Mouse (Mus musculus) small intestine, adult 2 months (tissue): Measurements from ENCODE around the gene Cers6. TPM values are rescaled to one million over a fixed set of nuclear protein-coding genes. Genes with fewer than 3 reads are reported as not detected.

ENCODE experiments used
- H3K27ac ChIP-seq: fragments of 200-500 bp; 2 replicates; pipeline ENCODE4 v1.5.1; 2012; ENCODE audit warnings: low read depth, low read length, control low read depth, inconsistent platforms; ENCODE audit not compliant: insufficient read depth
- H3K27me3 ChIP-seq: fragments of 200-500 bp; 2 replicates; pipeline ENCODE4 v1.6.1; 2012; ENCODE audit warnings: mild to moderate bottlenecking, moderate library complexity, low read length, inconsistent platforms; ENCODE audit not compliant: control insufficient read depth, insufficient read depth
- H3K36me3 ChIP-seq: fragments of 200-500 bp; 2 replicates; pipeline ENCODE4 v1.6.1; 2012; ENCODE audit warnings: mild to moderate bottlenecking, low read length, control low read depth, inconsistent platforms; ENCODE audit not compliant: control insufficient read depth, insufficient read depth
- H3K4me1 ChIP-seq: fragments of 200-500 bp; 2 replicates; pipeline ENCODE4 v1.6.1; 2012; ENCODE audit warnings: low read length, inconsistent platforms, mixed read lengths; ENCODE audit not compliant: control insufficient read depth, insufficient read depth, insufficient read length
- H3K4me3 ChIP-seq: fragments of 200-500 bp; 2 replicates; pipeline ENCODE4 v1.5.1; 2012; ENCODE audit warnings: low read depth, mild to moderate bottlenecking, control low read depth, inconsistent platforms, low read length, moderate library complexity
- CTCF ChIP-seq: fragments of 200-500 bp; IDR thresholded peaks from 2 replicates; pipeline ENCODE4 v1.5.1; 2012; ENCODE audit warnings: low read depth, mild to moderate bottlenecking, control low read depth, inconsistent platforms, low read length, moderate library complexity, mixed read lengths; ENCODE audit not compliant: insufficient replicate concordance, insufficient read length; ENCODE audit errors: extremely low read depth
- POLR2A ChIP-seq: fragments of 200-500 bp; IDR thresholded peaks from 2 replicates; pipeline ENCODE4 v1.6.1; 2012; ENCODE audit warnings: low read depth, mild to moderate bottlenecking, control low read depth, inconsistent platforms, low read length, moderate library complexity
- WGBS: fragments of 180-500 bp; shearing (Covaris S2); methylation state at CpG from one replicate; pipeline ENCODE4 v1.1.7; 2018; 5-methylcytosine and 5-hydroxymethylcytosine counted together
- polyA plus RNA-seq: library from polyadenylated mRNA; depleted of rRNA; stranded (reverse); fragments of >200 nt; gene quantifications from 2 replicates; pipeline ENCODE4 v1.2.3, GENCODE M21; 2012

Cers6 gene
- polyA plus RNA-seq, 1 experiment: 19.4 TPM

DNA sequence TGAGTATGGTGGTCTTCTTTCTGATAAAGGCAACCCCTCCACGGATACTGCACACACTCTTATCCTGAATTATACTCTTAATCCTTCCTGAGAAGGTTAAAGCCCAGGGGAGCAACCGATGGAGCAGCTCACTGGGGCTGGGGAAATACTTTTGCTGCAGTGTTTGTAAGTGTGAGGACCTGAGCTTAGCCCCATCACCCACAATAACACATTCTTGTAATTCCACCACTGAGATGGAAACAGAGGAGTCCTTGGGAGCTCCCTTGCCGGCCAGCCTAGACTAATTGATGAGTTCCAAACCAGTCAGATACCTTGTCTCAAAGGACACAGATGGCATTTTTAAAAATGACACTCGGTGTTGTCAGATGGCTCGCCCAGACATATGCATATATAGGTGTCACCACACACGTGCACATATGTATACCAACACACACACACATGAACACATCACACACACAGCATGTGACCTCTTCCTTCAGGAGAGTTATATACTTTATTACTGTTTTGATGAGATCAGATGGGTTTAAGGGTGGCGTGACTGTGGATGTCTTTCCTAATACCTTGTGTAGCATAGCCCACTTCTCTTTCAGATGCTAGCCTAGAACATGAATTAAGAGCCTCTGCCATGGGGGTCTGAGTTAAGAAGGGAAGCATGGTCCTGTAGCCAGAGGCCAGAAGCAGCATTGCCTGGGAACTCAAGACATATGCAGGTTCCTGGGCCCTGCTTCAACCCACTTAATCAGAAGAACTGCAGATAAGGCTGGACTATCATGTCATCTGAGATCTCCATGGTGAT, 210.4 kb downstream of the Cers6 start:
- H3K4me3 ChIP-seq: no peak overlapping the region
- peaks cover 10% of the 10 kb centered on the region for H3K36me3 ChIP-seq
- no peak for TF ChIP-seq POLR2A
- no peak for TF ChIP-seq CTCF
- H3K27me3 ChIP-seq: no peaks in the 10 kb centered on the region
- H3K4me1 ChIP-seq: no peaks in the 10 kb centered on the region
- 72% methylated on average over 7 of the region's 7 CpGs for WGBS
- no peak overlapping the region for H3K27ac ChIP-seq

DNA sequence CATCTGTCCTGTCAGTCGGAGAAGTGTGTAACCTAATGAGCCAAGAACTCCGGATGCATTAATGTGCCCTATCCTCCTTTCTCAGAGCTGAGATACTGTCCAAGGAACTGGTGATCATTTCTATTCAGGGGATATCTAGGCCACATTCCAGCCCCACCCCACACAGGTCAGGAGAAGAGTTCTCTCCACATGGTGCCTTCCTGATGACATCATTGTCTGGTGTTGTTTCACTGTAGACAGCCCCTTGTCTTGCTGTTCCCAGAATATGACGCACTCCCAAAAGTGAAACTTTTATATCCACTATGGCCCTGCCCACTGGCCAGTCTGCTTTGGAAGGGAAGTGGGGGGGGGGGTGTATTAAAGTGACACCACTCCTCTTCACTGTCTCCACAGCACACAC, 215.9 kb downstream of the Cers6 start:
- no peak overlapping the region for H3K4me3 ChIP-seq
- 73% methylated on average over 3 of the region's 3 CpGs for WGBS
- no peaks in the 10 kb centered on the region for H3K4me1 ChIP-seq
- H3K27me3 ChIP-seq: no peaks in the 10 kb centered on the region
- TF ChIP-seq CTCF (no peak), POLR2A (no peak)
- no peak overlapping the region for H3K27ac ChIP-seq
- peaks cover 19% of the 10 kb centered on the region for H3K36me3 ChIP-seq

DNA sequence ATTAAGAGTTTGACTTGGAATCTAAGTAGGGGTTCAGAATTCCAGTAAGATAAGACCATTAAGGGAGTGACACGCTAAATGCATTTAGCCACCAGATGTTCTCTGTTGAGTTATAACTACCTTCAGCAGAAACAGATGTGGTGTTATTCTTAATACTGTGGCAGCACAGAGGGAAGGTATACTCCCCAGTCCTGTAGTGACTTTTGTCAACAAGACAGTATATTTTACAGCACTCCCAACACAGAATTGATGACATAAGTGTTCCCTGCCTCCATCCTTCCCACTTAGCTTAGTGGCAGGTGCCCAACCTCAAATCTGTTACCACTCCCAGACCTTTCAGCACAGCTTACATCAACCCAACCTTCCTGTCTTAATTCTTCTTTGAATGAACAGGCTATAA, 219.5 kb downstream of the Cers6 start:
- Histone ChIP-seq H3K4me1 (no peaks in the 10 kb centered on the region), H3K27ac (no peak overlapping the region), H3K36me3 (peaks cover 26% of the 10 kb centered on the region), H3K27me3 (no peaks in the 10 kb centered on the region), H3K4me3 (no peak overlapping the region)
- TF ChIP-seq CTCF: no peak
- TF ChIP-seq POLR2A: no peak
- 78% methylated on average over 1 of the region's 1 CpGs for WGBS

DNA sequence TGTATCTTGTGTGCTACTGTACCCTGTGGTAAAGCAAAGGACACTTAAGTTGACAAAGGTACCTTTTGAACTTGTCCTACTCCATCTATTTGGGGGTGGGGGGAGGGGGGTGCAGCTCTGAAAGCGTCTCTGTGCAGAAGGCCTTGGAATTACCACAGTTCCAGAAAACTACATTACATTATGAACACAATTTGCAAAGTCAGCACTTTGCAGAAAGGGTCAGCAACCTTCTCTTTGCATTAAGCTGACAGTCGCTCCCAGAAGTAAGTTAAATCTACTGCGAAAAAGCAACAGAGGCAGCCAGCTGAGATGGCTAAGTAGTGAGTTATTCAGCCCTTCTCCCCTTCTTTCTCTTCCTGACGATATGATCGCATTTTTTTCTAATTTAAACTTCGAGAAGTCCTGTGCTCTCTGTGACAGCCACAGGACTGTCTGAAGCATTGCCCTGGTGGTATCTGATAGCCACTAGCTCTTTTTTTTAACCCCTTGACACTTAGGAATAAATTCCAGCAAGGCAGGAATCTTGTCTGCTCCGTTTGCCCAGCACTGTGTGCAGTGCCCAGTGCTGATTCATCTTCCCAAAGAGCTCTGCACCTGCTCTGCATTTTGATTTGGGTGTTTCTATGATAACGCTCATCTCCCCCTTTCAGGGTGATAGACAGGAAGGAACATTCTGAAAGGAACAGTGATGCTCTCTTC, 221.4 kb downstream of the Cers6 start:
- H3K27ac ChIP-seq: no peak overlapping the region
- no peaks in the 10 kb centered on the region for H3K27me3 ChIP-seq
- no peak overlapping the region for H3K4me3 ChIP-seq
- peaks cover 22% of the 10 kb centered on the region for H3K36me3 ChIP-seq
- no peaks in the 10 kb centered on the region for H3K4me1 ChIP-seq
- TF ChIP-seq POLR2A (no peak), CTCF (no peak)
- 87% methylated on average over 8 of the region's 8 CpGs for WGBS

DNA sequence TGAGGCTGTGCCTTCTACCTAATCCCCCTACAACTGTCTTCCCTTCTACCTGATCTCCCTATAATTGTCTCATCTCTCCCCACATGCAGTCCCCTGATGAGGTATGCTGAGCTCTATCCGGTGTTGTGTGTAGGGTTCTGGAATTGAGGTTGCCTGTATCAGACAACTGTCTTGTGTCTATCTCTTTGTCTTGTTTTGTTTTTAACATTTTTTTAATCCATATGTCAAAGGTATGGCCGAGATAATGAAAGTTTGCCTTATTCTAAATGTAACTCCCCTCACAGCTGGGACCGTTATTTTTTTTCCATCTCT, 221.9 kb downstream of the Cers6 start:
- Histone ChIP-seq H3K4me3 (no peak overlapping the region), H3K27me3 (no peaks in the 10 kb centered on the region), H3K36me3 (peaks cover 25% of the 10 kb centered on the region), H3K27ac (no peak overlapping the region), H3K4me1 (no peaks in the 10 kb centered on the region)
- TF ChIP-seq POLR2A (no peak), CTCF (no peak)
- 93% methylated on average over 3 of the region's 3 CpGs for WGBS

DNA sequence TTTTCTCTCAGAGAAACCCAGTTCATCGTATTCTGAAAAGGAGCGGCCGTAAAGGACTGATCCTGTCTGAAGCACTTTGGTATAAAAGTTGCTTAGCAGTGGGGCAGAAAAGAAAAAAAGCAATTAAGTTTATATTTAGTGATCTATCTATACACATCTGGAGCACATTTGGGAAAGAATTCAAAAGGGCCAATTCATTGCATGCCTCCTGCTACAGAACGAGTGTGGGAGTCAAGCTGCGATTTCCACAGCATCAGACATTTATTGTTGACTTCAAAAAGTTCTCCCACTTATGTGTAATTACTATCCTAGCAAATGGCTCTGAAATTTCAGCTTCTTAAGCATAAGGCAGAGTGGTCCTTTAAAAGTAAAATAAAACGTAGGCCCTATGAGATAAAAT, 223.2 kb downstream of the Cers6 start:
- Histone ChIP-seq H3K27me3 (no peaks in the 10 kb centered on the region), H3K4me1 (no peaks in the 10 kb centered on the region), H3K4me3 (no peak overlapping the region), H3K36me3 (peaks cover 22% of the 10 kb centered on the region), H3K27ac (no peak overlapping the region)
- TF ChIP-seq POLR2A (no peak), CTCF (no peak)
- WGBS: 90% methylated on average over 6 of the region's 6 CpGs

DNA sequence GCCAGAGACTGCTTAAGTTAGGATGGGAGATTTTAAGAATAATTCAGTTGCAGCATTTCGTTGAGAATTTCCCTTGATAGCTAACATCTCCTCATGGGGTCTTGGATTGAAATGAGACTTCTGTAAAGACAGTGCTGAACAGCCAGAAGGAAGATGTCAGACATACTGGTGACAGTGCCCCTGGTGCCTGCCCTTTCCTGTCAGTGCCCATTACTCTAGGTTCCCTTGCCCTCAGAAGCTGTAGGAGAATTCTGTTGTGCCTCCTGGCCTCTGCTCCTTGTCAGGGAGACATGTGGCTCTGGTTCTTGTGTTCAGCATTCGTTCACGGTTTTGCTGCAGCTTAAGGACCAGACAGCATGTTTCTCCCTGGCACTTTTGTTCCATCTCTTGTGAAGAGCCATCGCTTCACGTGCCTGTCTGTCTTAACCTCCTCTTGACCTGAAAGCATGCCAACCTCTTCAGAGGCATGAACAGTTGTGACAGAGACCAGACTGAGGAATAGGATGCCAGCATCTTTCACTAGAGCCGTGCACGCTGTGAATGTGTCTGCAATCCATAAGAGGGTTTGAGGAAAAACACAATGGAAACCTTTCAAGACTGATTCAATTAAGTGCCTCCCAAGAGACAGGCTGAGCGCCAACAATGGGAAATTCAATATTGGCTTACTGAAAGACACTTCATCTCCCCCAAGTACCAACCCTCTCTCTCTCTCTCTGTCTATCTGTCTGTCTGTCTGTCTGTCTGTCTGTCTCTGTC, 225.4 kb downstream of the Cers6 start:
- H3K36me3 ChIP-seq: peaks cover 15% of the 10 kb centered on the region
- WGBS: 87% methylated on average over 8 of the region's 8 CpGs
- no peak for TF ChIP-seq CTCF
- no peak for TF ChIP-seq POLR2A

More for the DNA sequence above, 225.4 kb downstream of the Cers6 start:
- no peaks in the 10 kb centered on the region for H3K27me3 ChIP-seq
- no peaks in the 10 kb centered on the region for H3K4me1 ChIP-seq
- H3K27ac ChIP-seq: no peak overlapping the region
- H3K4me3 ChIP-seq: no peak overlapping the region
